Mouse (Mus musculus): ENCODE measurements around the gene Zfyve21. TPM values are rescaled to one million over a fixed set of nuclear protein-coding genes. Genes with fewer than 3 reads are reported as not detected.

The Zfyve21 gene
- polyA plus RNA-seq, 1 experiment from 2014 or later, result 30.5 TPM

- Histone ChIP-seq H3K27me3 (ENCODE audit: control insufficient read depth, insufficient read depth, low read length) (no peaks in the 10 kb centered on the region), H3K4me1 (ENCODE audit: control insufficient read depth, insufficient read depth, low read length) (no peaks in the 10 kb centered on the region), H3K9ac (replicated peaks; ENCODE audit: low read depth, low read length) (no peak overlapping the region), H3K9me3 (ENCODE audit: control insufficient read depth, low read length) (no peaks in the 10 kb centered on the region), H3K4me3 (ENCODE audit: low read depth, low read length) (no peak overlapping the region), H3K4me2 (ENCODE audit: low read depth, low read length) (no peak overlapping the region), H3K36me3 (ENCODE audit: control insufficient read depth, insufficient read depth, low read length) (peaks cover 79% of the 10 kb centered on the region), H3K27ac (ENCODE audit: low read depth, low read length) (no peak overlapping the region)
- WGBS, result 44% methylated on average over 5 of the region's 5 CpGs
- no peak for ATAC-seq (ENCODE audit: low read depth)
Observed at GRCm38 (mm10) chr12:111829447-111829846, 15.5 kb downstream of the Zfyve21 start.

GRCm38 (mm10) chr12:111829954-111830353 is 16.0 kb downstream of the Zfyve21 start:
- Histone ChIP-seq H3K4me3 (ENCODE audit: low read depth, low read length) (no peak overlapping the region), H3K4me2 (ENCODE audit: low read depth, low read length) (no peak overlapping the region), H3K36me3 (ENCODE audit: control insufficient read depth, insufficient read depth, low read length) (peaks cover 75% of the 10 kb centered on the region), H3K27ac (ENCODE audit: low read depth, low read length) (no peak overlapping the region), H3K4me1 (ENCODE audit: control insufficient read depth, insufficient read depth, low read length) (no peaks in the 10 kb centered on the region), H3K9me3 (ENCODE audit: control insufficient read depth, low read length) (no peaks in the 10 kb centered on the region), H3K9ac (replicated peaks; ENCODE audit: low read depth, low read length) (no peak overlapping the region), H3K27me3 (ENCODE audit: control insufficient read depth, insufficient read depth, low read length) (no peaks in the 10 kb centered on the region)
- WGBS, result 84% methylated on average over 9 of the region's 9 CpGs
- ATAC-seq (ENCODE audit: low read depth), result no peak

GRCm38 (mm10) chr12:111830375-111830774 is 16.4 kb downstream of the Zfyve21 start:
- H3K27me3 ChIP-seq (ENCODE audit: control insufficient read depth, insufficient read depth, low read length), result no peaks in the 10 kb centered on the region
- no peak overlapping the region for H3K9ac ChIP-seq (replicated peaks; ENCODE audit: low read depth, low read length)
- no peak overlapping the region for H3K4me2 ChIP-seq (ENCODE audit: low read depth, low read length)
- no peaks in the 10 kb centered on the region for H3K4me1 ChIP-seq (ENCODE audit: control insufficient read depth, insufficient read depth, low read length)
- no peak overlapping the region for H3K27ac ChIP-seq (ENCODE audit: low read depth, low read length)
- H3K4me3 ChIP-seq (ENCODE audit: low read depth, low read length), result no peak overlapping the region
- peaks cover 71% of the 10 kb centered on the region for H3K36me3 ChIP-seq (ENCODE audit: control insufficient read depth, insufficient read depth, low read length)
- no peak for ATAC-seq (ENCODE audit: low read depth)
- WGBS, result 90% methylated on average over 10 of the region's 10 CpGs
- H3K9me3 ChIP-seq (ENCODE audit: control insufficient read depth, low read length), result no peaks in the 10 kb centered on the region

- H3K9me3 ChIP-seq (ENCODE audit: control insufficient read depth, low read length), result no peaks in the 10 kb centered on the region
- H3K27ac ChIP-seq (ENCODE audit: low read depth, low read length), result no peak overlapping the region
- 75% methylated on average over 5 of the region's 5 CpGs for whole genome bisulfite sequencing
- no peak overlapping the region for H3K4me3 ChIP-seq (ENCODE audit: low read depth, low read length)
- no peak for ATAC-seq (ENCODE audit: low read depth)
- H3K4me2 ChIP-seq (ENCODE audit: low read depth, low read length), result no peak overlapping the region
- H3K9ac ChIP-seq (replicated peaks; ENCODE audit: low read depth, low read length), result no peak overlapping the region
- H3K36me3 ChIP-seq (ENCODE audit: control insufficient read depth, insufficient read depth, low read length), result peaks cover 63% of the 10 kb centered on the region
- no peaks in the 10 kb centered on the region for H3K4me1 ChIP-seq (ENCODE audit: control insufficient read depth, insufficient read depth, low read length)
- no peaks in the 10 kb centered on the region for H3K27me3 ChIP-seq (ENCODE audit: control insufficient read depth, insufficient read depth, low read length)
Observed at GRCm38 (mm10) chr12:111832643-111833042, 18.7 kb downstream of the Zfyve21 start.

GRCm38 (mm10) chr12:111833457-111833856 is 19.5 kb downstream of the Zfyve21 start:
- no peak overlapping the region for H3K4me3 ChIP-seq (ENCODE audit: low read depth, low read length)
- peaks cover 61% of the 10 kb centered on the region for H3K36me3 ChIP-seq (ENCODE audit: control insufficient read depth, insufficient read depth, low read length)
- no peaks in the 10 kb centered on the region for H3K9me3 ChIP-seq (ENCODE audit: control insufficient read depth, low read length)
- H3K9ac ChIP-seq (replicated peaks; ENCODE audit: low read depth, low read length), result no peak overlapping the region
- 88% methylated on average over 10 of the region's 10 CpGs for WGBS
- no peaks in the 10 kb centered on the region for H3K4me1 ChIP-seq (ENCODE audit: control insufficient read depth, insufficient read depth, low read length)
- ATAC-seq (ENCODE audit: low read depth), result no peak
- H3K27ac ChIP-seq (ENCODE audit: low read depth, low read length), result no peak overlapping the region
- H3K4me2 ChIP-seq (ENCODE audit: low read depth, low read length), result no peak overlapping the region
- no peaks in the 10 kb centered on the region for H3K27me3 ChIP-seq (ENCODE audit: control insufficient read depth, insufficient read depth, low read length)

- Histone ChIP-seq H3K36me3 (ENCODE audit: control insufficient read depth, insufficient read depth, low read length) (peaks cover 10% of the 10 kb centered on the region; the same call in 1 of the 2 replicates), H3K9ac (replicated peaks; ENCODE audit: low read depth, low read length) (no peak overlapping the region), H3K9me3 (ENCODE audit: control insufficient read depth, low read length) (no peaks in the 10 kb centered on the region), H3K27ac (ENCODE audit: low read depth, low read length) (no peak overlapping the region), H3K4me1 (ENCODE audit: control insufficient read depth, insufficient read depth, low read length) (no peaks in the 10 kb centered on the region), H3K27me3 (ENCODE audit: control insufficient read depth, insufficient read depth, low read length) (no peaks in the 10 kb centered on the region), H3K4me2 (ENCODE audit: low read depth, low read length) (no peak overlapping the region), H3K4me3 (ENCODE audit: low read depth, low read length) (no peak overlapping the region)
- WGBS, result 86% methylated on average over 15 of the region's 15 CpGs
- ATAC-seq (ENCODE audit: low read depth), result no peak
Observed at GRCm38 (mm10) chr12:111842565-111843433, 28.8 kb downstream of the Zfyve21 start.

GRCm38 (mm10) chr12:111843470-111843869 is 29.5 kb downstream of the Zfyve21 start:
- Histone ChIP-seq H3K4me1 (ENCODE audit: control insufficient read depth, insufficient read depth, low read length) (no peaks in the 10 kb centered on the region), H3K36me3 (ENCODE audit: control insufficient read depth, insufficient read depth, low read length) (peaks cover 4% of the 10 kb centered on the region; the same call in 1 of the 2 replicates), H3K27me3 (ENCODE audit: control insufficient read depth, insufficient read depth, low read length) (no peaks in the 10 kb centered on the region), H3K9me3 (ENCODE audit: control insufficient read depth, low read length) (no peaks in the 10 kb centered on the region), H3K27ac (ENCODE audit: low read depth, low read length) (no peak overlapping the region), H3K4me2 (ENCODE audit: low read depth, low read length) (no peak overlapping the region), H3K9ac (replicated peaks; ENCODE audit: low read depth, low read length) (no peak overlapping the region), H3K4me3 (ENCODE audit: low read depth, low read length) (no peak overlapping the region)
- no peak for ATAC-seq (ENCODE audit: low read depth)
- WGBS, result 69% methylated on average over 2 of the region's 2 CpGs

- Histone ChIP-seq H3K27me3 (ENCODE audit: control insufficient read depth, insufficient read depth, low read length) (no peaks in the 10 kb centered on the region), H3K9me3 (ENCODE audit: control insufficient read depth, low read length) (no peaks in the 10 kb centered on the region), H3K36me3 (ENCODE audit: control insufficient read depth, insufficient read depth, low read length) (no peaks in the 10 kb centered on the region), H3K9ac (replicated peaks; ENCODE audit: low read depth, low read length) (no peak overlapping the region), H3K4me2 (ENCODE audit: low read depth, low read length) (no peak overlapping the region), H3K4me1 (ENCODE audit: control insufficient read depth, insufficient read depth, low read length) (no peaks in the 10 kb centered on the region), H3K27ac (ENCODE audit: low read depth, low read length) (no peak overlapping the region), H3K4me3 (ENCODE audit: low read depth, low read length) (no peak overlapping the region)
- no peak for ATAC-seq (ENCODE audit: low read depth)
- WGBS, result 91% methylated on average over 4 of the region's 4 CpGs
Observed at GRCm38 (mm10) chr12:111845953-111846352, 32.0 kb downstream of the Zfyve21 start.

- WGBS, result 91% methylated on average over 10 of the region's 10 CpGs
- Histone ChIP-seq H3K4me2 (ENCODE audit: low read depth, low read length) (no peak overlapping the region), H3K4me3 (ENCODE audit: low read depth, low read length) (no peak overlapping the region), H3K27me3 (ENCODE audit: control insufficient read depth, insufficient read depth, low read length) (no peaks in the 10 kb centered on the region), H3K36me3 (ENCODE audit: control insufficient read depth, insufficient read depth, low read length) (no peaks in the 10 kb centered on the region), H3K9me3 (ENCODE audit: control insufficient read depth, low read length) (no peaks in the 10 kb centered on the region), H3K4me1 (ENCODE audit: control insufficient read depth, insufficient read depth, low read length) (no peaks in the 10 kb centered on the region), H3K27ac (ENCODE audit: low read depth, low read length) (no peak overlapping the region), H3K9ac (replicated peaks; ENCODE audit: low read depth, low read length) (no peak overlapping the region)
- no peak for ATAC-seq (ENCODE audit: low read depth)
Observed at GRCm38 (mm10) chr12:111846815-111847214, 32.8 kb downstream of the Zfyve21 start.

Measured in neural tube, embryonic 14.5 days (tissue).